Mouse (Mus musculus) heart, postnatal 0 days (tissue): Measurements from ENCODE around the gene Golm1.

ENCODE experiments used
- CTCF ChIP-seq: IDR thresholded peaks from 2 replicates; pipeline ENCODE4 v1.5.1; 2016; ENCODE audit warnings: antibody characterized with exemption, control low read depth, low read depth
- EP300 ChIP-seq: IDR thresholded peaks from 2 replicates; pipeline ENCODE4 v1.6.1; 2016; ENCODE audit warnings: antibody characterized with exemption, low read depth

GRCm38 (mm10) chr13:59689313-59689712 lies 13.7 kb upstream of the Golm1 start:
- no peak for TF ChIP-seq CTCF
- TF ChIP-seq EP300: no peak
